Mouse (Mus musculus) cerebellum, adult 2 months (tissue): ENCODE data around the gene Pde3a.

Source experiments
- CTCF ChIP-seq: fragments of 200-500 bp; IDR thresholded peaks from 2 replicates; pipeline ENCODE4 v1.5.1; 2011; ENCODE audit warnings: low read depth, mild to moderate bottlenecking, control low read depth, low read length, moderate library complexity, borderline replicate concordance; ENCODE audit not compliant: insufficient read depth
- POLR2A ChIP-seq: fragments of 200-500 bp; IDR thresholded peaks from 2 replicates; pipeline ENCODE4 v1.6.1; 2011; ENCODE audit warnings: low read length, control low read depth, borderline replicate concordance; ENCODE audit not compliant: insufficient read depth

- TF ChIP-seq CTCF (no peak), POLR2A (no peak)
These were observed 4.0 kb upstream of the Pde3a start for GRCm38 (mm10) chr6:141245089-141245488.
